9 mouse cellular contexts compared by ENCODE assay signal in the genomic region with DNA sequence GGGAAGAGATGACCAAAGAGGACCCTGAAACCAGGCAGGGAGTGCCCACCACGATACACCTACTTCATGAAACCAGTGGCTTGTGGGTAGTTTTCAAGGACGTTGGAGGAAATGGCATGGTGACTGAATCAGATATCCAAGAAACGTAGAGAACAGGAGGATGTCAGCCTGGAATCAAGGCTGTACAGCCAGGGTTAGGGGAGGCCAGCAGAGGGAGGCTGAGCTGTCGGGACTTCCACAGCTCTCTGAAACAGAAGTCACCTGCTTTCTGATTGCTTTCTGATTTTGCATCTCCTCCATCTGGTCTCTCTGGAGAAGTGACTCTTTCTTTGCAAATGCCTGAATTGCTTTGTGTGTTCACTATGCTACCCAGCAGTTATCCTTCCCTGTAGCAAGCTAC. TPM values are rescaled to one million over a fixed set of nuclear protein-coding genes. Genes with fewer than 3 reads are reported as not detected.
A peak's percentile ranks its signal among the peaks of the same experiment; 100 is the strongest.
DNase-seq lines count a peak whose midpoint lies in the region; ATAC-seq and TF ChIP-seq lines count a peak whose summit lies in the region.
"Had no signal": no experiment of that assay in that cellular context is flagged by ENCODE, and none has a peak within 500 bp of the region (broad histone marks: within the 10 kb centered on the region; RNA-seq: fewer than 3 reads in every experiment).

No protein-coding gene starts in this region.

- H3K9me3 ChIP-seq in kidney, postnatal 0 days (replicated peaks; ENCODE audit: low read length), result no peaks in the 10 kb centered on the region
- H3K9me3 ChIP-seq in embryonic facial prominence, embryonic 11.5 days (replicated peaks; ENCODE audit: control insufficient read depth, low read length), result no peaks in the 10 kb centered on the region
- H3K9me3 ChIP-seq in intestine, embryonic 14.5 days (ENCODE audit: control insufficient read depth, low read length), result no peaks in the 10 kb centered on the region

- peak; percentile 12 for DNase-seq in kidney, postnatal 0 days (ENCODE audit: low spot score)
- DNase-seq in kidney, adult 9 months, result no peak
- DNase-seq in embryonic facial prominence, embryonic 11.5 days (ENCODE audit: low spot score), result no peak
- DNase-seq in intestine, embryonic 14.5 days (ENCODE audit: low spot score), result no peak
- peak; percentile 40 for DNase-seq in naive thymus-derived CD4-positive, alpha-beta T cell, adult 2 months (ENCODE audit: low read depth)
- no peak for DNase-seq in layer of hippocampus, adult 2 months (ENCODE audit: low spot score in 2 of 2)
- DNase-seq in cerebellum, postnatal 36 days, result no peak
- no peak for DNase-seq in urinary bladder, adult 18-20 months (ENCODE audit: low spot score in 2 of 2)
- DNase-seq: cerebellum, adult 11 months had no signal

- TF ChIP-seq CTCF in kidney, postnatal 0 days (IDR thresholded peaks at IDR 0.05; ENCODE audit: low read depth), result 0 out of 2 replicates have a peak, but pooled peaks have one; percentile 10
- no peak; the same call in 1 of the 2 replicates for TF ChIP-seq CTCF in layer of hippocampus, adult 2 months (conservative IDR thresholded peaks at IDR 0.05)

- H3K9ac ChIP-seq in kidney, postnatal 0 days (ENCODE audit: low read depth, low read length), result no peak overlapping the region
- H3K9ac ChIP-seq in embryonic facial prominence, embryonic 11.5 days (replicated peaks; ENCODE audit: low read length), result no peak overlapping the region
- H3K9ac ChIP-seq in intestine, embryonic 14.5 days (ENCODE audit: low read length), result no peak overlapping the region

- H3K36me3 ChIP-seq in kidney, postnatal 0 days (ENCODE audit: insufficient read depth, low read length), result no peaks in the 10 kb centered on the region
- H3K36me3 ChIP-seq in embryonic facial prominence, embryonic 11.5 days (replicated peaks; ENCODE audit: control insufficient read depth, insufficient read depth, low read depth, low read length), result no peaks in the 10 kb centered on the region
- no peaks in the 10 kb centered on the region for H3K36me3 ChIP-seq in intestine, embryonic 14.5 days (ENCODE audit: control insufficient read depth, insufficient read depth, low read length)

- H3K4me2 ChIP-seq in kidney, postnatal 0 days (ENCODE audit: low read length), result peak overlapping the region; percentile 15
- no peak overlapping the region; the same call in 1 of the 2 replicates for H3K4me2 ChIP-seq in embryonic facial prominence, embryonic 11.5 days (ENCODE audit: low read depth, low read length)
- peak overlapping the region; percentile 11; the same call in 1 of the 2 replicates for H3K4me2 ChIP-seq in intestine, embryonic 14.5 days (ENCODE audit: low read length)

- no peak overlapping the region for H3K27ac ChIP-seq in kidney, postnatal 0 days
- no peak overlapping the region for H3K27ac ChIP-seq in embryonic facial prominence, embryonic 11.5 days (replicated peaks; ENCODE audit: low read depth, low read length)
- H3K27ac ChIP-seq in intestine, embryonic 14.5 days (ENCODE audit: low read depth), result 0 out of 2 replicates have a peak overlapping the region, but pooled peaks have one; percentile 5
- no peak overlapping the region for H3K27ac ChIP-seq in layer of hippocampus, adult 2 months

- 6% methylated on average over 4 of the region's 4 CpGs for WGBS in kidney, postnatal 0 days
- 20% methylated on average over 4 of the region's 4 CpGs for WGBS in embryonic facial prominence, embryonic 11.5 days
- 20% methylated on average over 4 of the region's 4 CpGs for WGBS in intestine, embryonic 14.5 days

- 0 out of 2 replicates have a peak, but pooled peaks cover 3% of the 10 kb centered on the region for H3K4me1 ChIP-seq in kidney, postnatal 0 days (replicated peaks; ENCODE audit: insufficient read depth, low read length)
- H3K4me1 ChIP-seq in embryonic facial prominence, embryonic 11.5 days (ENCODE audit: control insufficient read depth, insufficient read depth, low read length), result no peaks in the 10 kb centered on the region
- H3K4me1 ChIP-seq in intestine, embryonic 14.5 days (replicated peaks; ENCODE audit: control insufficient read depth, insufficient read depth, low read length), result 0 out of 2 replicates have a peak, but pooled peaks cover 8% of the 10 kb centered on the region

- no peak overlapping the region for H3K4me3 ChIP-seq in kidney, postnatal 0 days (replicated peaks; ENCODE audit: low read depth, low read length)
- no peak overlapping the region for H3K4me3 ChIP-seq in embryonic facial prominence, embryonic 11.5 days (ENCODE audit: low read depth, low read length)
- H3K4me3 ChIP-seq in intestine, embryonic 14.5 days (ENCODE audit: low read depth, low read length), result no peak overlapping the region
- no peak overlapping the region for H3K4me3 ChIP-seq in layer of hippocampus, adult 2 months

- 0 out of 2 replicates have a peak, but pooled peaks have one; percentile 29 for ATAC-seq in kidney, postnatal 0 days (replicated peaks; ENCODE audit: low FRiP score, low read depth)
- ATAC-seq in embryonic facial prominence, embryonic 11.5 days (replicated peaks; ENCODE audit: insufficient number of reproducible peaks, low FRiP score, low TSS enrichment, low read depth), result peak; percentile 40; the same call in 1 of the 2 replicates
- peak; percentile 38; the same call in 1 of the 2 replicates for ATAC-seq in intestine, embryonic 14.5 days (replicated peaks; ENCODE audit: low FRiP score, low TSS enrichment, low read depth)

- H3K27me3 ChIP-seq in kidney, postnatal 0 days (ENCODE audit: insufficient read depth, low read length), result no peaks in the 10 kb centered on the region
- no peaks in the 10 kb centered on the region for H3K27me3 ChIP-seq in embryonic facial prominence, embryonic 11.5 days (ENCODE audit: control insufficient read depth, insufficient read depth, low read length)
- H3K27me3 ChIP-seq in intestine, embryonic 14.5 days (replicated peaks; ENCODE audit: control insufficient read depth, insufficient read depth, low read length), result no peaks in the 10 kb centered on the region

RNA-seq across cellular contexts. Expression of gene Ube2d1, which starts 6.7 kb away (rescaled TPM):
- polyA plus RNA-seq in kidney, postnatal 0 days (2015; fragmentation: Nextera tagmentation; extraction: Ambion mirVana), result 56.4 and 58.0 TPM in 2 replicates
- polyA plus RNA-seq in embryonic facial prominence, embryonic 11.5 days (2014; fragmentation: Nextera tagmentation; extraction: Ambion mirVana), result 149 and 158 TPM in 2 replicates
- polyA plus RNA-seq in intestine, embryonic 14.5 days (2014; fragmentation: Nextera tagmentation; extraction: Ambion mirVana), result 75.8 and 87.0 TPM in 2 replicates
- total RNA-seq in layer of hippocampus, adult 2 months (2021), result 10 to 100 TPM; 52.8 to 54.0 TPM

RNA-seq across cellular contexts. Expression of gene Cisd1, which starts 53.0 kb away (rescaled TPM):
- polyA plus RNA-seq in kidney, postnatal 0 days (2015; fragmentation: Nextera tagmentation; extraction: Ambion mirVana), result 300 and 305 TPM in 2 replicates
- 121 and 128 TPM in 2 replicates for polyA plus RNA-seq in embryonic facial prominence, embryonic 11.5 days (2014; fragmentation: Nextera tagmentation; extraction: Ambion mirVana)
- polyA plus RNA-seq in intestine, embryonic 14.5 days (2014; fragmentation: Nextera tagmentation; extraction: Ambion mirVana), result 103 and 108 TPM in 2 replicates
- total RNA-seq in layer of hippocampus, adult 2 months (2021), result 100 to 1,000 TPM; 121 to 136 TPM

RNA-seq across cellular contexts. Expression of gene Tfam, which starts 53.7 kb away (rescaled TPM):
- 75.2 and 77.9 TPM in 2 replicates for polyA plus RNA-seq in kidney, postnatal 0 days (2015; fragmentation: Nextera tagmentation; extraction: Ambion mirVana)
- 119 and 125 TPM in 2 replicates for polyA plus RNA-seq in embryonic facial prominence, embryonic 11.5 days (2014; fragmentation: Nextera tagmentation; extraction: Ambion mirVana)
- 74.2 and 85.2 TPM in 2 replicates for polyA plus RNA-seq in intestine, embryonic 14.5 days (2014; fragmentation: Nextera tagmentation; extraction: Ambion mirVana)
- 10 to 100 TPM; 44.9 to 47.2 TPM for total RNA-seq in layer of hippocampus, adult 2 months (2021)

RNA-seq across cellular contexts. Expression of gene Ipmk, which starts 55.8 kb away (rescaled TPM):
- 16.1 and 17.5 TPM in 2 replicates for polyA plus RNA-seq in kidney, postnatal 0 days (2015; fragmentation: Nextera tagmentation; extraction: Ambion mirVana)
- 20.3 and 21.0 TPM in 2 replicates for polyA plus RNA-seq in embryonic facial prominence, embryonic 11.5 days (2014; fragmentation: Nextera tagmentation; extraction: Ambion mirVana)
- polyA plus RNA-seq in intestine, embryonic 14.5 days (2014; fragmentation: Nextera tagmentation; extraction: Ambion mirVana), result 19.9 and 21.5 TPM in 2 replicates
- 10 to 100 TPM; 39.0 to 40.5 TPM for total RNA-seq in layer of hippocampus, adult 2 months (2021)

Comparison
In these comparisons a context has a peak if more than half of its experiments do, and no peak if none do; other contexts are left out.
1. DNase-seq: peak in kidney, postnatal 0 days (single experiment) and naive thymus-derived CD4-positive, alpha-beta T cell, adult 2 months (single experiment); none in kidney, adult 9 months (single experiment), embryonic facial prominence, embryonic 11.5 days (single experiment), intestine, embryonic 14.5 days (single experiment), layer of hippocampus, adult 2 months (0 of 2), cerebellum, postnatal 36 days (0 of 2) and urinary bladder, adult 18-20 months (0 of 2).
2. Peak in every context shown above with its lines, with median percentiles within 50 percentile points of each other: ATAC-seq.